Mouse (Mus musculus): Measurements from ENCODE around the gene 6430571L13Rik.

DNA sequence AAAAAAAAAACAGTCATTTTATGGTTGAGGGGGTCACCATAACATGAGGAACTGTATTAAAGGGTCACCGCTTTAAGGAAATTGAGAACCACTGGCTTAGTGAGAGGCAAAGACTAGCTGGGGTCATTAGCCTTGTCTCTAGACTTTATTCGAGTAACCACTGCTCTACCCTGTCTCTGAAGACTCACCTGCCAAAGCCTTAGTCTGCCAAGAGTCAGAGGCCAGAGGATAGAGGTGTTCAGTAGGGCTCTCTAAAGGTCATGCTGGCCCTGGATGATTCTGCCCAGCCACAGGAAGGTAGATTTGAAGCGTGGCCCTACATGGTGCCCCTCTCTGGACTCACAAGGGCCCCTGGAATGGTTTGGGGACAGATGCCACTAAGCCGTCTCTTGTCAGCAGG, 35.4 kb upstream of the 6430571L13Rik start:
- no peak for TF ChIP-seq CTCF (IDR thresholded peaks at IDR 0.05; ENCODE audit: low read depth, low read length)
- no peak for TF ChIP-seq POLR2A (IDR thresholded peaks at IDR 0.05; ENCODE audit: extremely low read depth, insufficient read depth, low read length)

All from liver, adult 2 months (tissue).